Mouse (Mus musculus) bone marrow, adult 2 months (tissue): ENCODE measurements around the gene Ndufaf2.

Experiments used
- CTCF ChIP-seq: fragments of 200-500 bp; IDR thresholded peaks from 2 replicates; pipeline ENCODE4 v1.5.1; 2011; ENCODE audit warnings: low read length, control low read depth; ENCODE audit not compliant: control insufficient read depth, insufficient read depth
- POLR2A ChIP-seq: fragments of 200-500 bp; IDR thresholded peaks from 2 replicates; pipeline ENCODE4 v1.6.1; 2011; ENCODE audit warnings: low read depth, mild to moderate bottlenecking, control low read depth, low read length, borderline replicate concordance; ENCODE audit not compliant: control insufficient read depth

DNA sequence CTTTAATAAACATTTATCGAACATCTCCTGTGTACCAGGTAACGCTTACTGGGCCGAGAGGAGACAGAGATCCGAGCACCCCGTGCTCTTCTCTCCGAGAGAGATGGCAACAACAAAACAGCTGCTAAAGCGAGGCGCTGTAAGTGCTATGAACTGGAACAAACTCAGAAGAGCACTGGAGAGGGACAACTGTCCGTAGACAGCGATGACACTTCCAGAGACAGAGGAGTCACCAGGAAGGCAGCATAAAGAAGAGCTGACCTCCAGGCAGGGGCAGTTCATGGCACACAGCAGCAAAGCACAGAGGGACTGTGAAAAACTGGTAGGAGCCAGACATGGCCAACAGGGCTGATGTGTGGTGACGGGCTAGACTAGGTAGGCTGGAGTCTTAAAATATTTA lies 34.3 kb downstream of the Ndufaf2 start:
- TF ChIP-seq CTCF, result no peak
- TF ChIP-seq POLR2A, result no peak
